Mouse (Mus musculus) adrenal gland, postnatal 25 days (tissue): ENCODE results near the gene Runx2. TPM values are rescaled to one million over a fixed set of nuclear protein-coding genes. Genes with fewer than 3 reads are reported as not detected.

ENCODE experiments used
- DNase-seq: peaks from one replicate; pipeline ENCODE4 v3.0.0; 2021; ENCODE audit warnings: mixed read lengths
- total RNA-seq: library from RNA; stranded (reverse); gene quantifications from 2 replicates; pipeline ENCODE4 v1.2.3, GENCODE M21; 2021

The Runx2 gene
- total RNA-seq, 1 experiment from 2014 or later, result 60.4 TPM

DNA sequence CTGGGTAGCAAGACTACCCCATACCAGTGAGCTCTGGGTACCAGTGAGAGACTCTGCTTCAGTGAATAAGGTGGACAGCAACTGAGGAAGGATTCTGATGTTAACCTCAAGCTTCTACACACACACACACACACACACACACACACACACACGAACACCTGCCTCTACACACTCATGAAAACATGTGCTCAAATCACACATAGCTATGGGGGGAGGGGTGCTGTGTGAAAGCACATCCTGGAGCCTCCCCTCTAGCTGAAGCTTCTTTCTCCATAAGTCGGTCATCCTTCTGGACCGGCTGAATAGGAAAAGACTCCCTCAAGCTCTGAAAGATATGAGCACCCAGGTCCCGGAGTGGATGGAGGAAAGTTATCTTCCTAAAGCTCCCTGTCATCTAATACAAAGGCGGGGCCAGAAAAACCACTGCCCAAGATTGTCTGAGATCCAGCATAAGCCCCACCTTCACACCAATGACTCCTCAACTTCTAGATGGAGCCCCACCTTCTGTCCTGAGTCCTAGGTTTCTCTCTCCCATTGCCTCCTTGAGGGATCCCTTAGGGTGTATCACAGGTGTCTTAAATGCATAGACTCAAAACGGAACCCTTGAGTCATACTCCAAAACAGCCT lies 152.4 kb downstream of the Runx2 start:
- DNase-seq, result no peak

DNA sequence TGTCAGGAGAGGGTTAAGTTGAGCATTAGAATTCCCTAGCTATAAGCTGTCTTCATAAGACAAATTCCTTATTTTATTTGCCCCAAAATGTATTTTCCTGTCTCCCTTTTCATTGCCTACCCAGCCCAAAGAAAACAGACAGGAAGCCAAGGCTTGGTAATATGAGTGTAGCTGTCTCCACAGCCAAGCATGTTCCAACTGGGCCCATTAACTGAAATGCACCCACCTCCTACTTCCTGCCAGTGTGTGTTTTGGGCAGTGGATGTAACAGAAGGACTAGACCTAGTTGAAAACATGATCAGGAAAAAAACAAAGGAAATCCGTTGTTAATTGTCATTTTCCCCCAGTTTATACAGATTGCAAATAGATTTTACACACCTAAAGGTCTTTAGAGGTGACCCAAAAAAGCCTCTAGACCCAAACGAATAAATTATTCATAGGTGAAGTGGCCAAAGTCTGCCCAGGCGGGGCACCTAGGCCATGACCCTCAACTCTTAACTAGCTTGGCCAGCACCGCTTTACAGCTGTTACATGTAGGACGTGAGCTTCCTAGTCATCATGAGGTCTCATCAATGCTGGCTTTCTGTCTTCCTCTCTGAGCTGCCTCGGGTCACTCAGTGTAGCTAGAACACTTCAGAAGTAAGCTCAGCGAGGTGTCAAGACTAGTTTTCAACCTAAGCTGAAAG lies 154.3 kb downstream of the Runx2 start:
- no peak for DNase-seq

DNA sequence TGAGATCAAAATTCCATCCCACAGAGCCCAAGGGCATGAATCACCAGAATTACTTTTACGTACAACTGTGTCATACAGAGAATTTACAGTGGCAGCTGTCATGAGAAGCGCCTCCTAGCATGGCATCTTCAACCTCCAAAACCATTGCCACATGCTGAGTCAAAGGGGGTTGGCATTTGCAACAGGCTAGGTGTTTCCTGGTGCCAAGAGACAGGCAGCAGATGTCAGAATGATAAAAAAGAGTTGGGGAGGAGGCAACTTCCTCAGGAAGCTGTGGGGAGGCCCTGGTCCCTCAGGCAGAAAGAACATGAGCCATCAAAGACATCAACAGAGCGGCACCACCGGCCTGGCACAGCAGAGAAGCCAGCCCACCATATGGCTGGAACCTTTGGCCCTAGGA lies 160.1 kb downstream of the Runx2 start:
- peak; percentile 13 for DNase-seq

DNA sequence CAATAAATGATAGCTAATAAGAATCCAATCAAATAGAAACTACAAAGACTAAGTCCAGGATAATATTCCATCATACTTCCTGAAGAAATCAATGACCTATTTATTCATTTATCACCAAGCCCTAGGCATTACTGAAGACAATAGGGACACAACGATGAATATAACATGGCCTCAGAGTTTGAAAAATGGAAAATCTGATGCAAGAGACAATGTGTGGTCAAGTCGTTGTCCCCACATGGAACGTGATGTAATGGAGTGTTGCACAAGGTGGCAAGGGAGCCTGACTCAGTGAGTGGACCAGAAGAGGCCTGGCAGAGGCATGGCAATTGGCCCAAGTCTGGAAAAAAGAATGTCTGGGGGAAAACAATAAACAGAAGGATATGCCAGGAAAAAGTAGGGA lies 161.5 kb downstream of the Runx2 start:
- peak; percentile 29 for DNase-seq

DNA sequence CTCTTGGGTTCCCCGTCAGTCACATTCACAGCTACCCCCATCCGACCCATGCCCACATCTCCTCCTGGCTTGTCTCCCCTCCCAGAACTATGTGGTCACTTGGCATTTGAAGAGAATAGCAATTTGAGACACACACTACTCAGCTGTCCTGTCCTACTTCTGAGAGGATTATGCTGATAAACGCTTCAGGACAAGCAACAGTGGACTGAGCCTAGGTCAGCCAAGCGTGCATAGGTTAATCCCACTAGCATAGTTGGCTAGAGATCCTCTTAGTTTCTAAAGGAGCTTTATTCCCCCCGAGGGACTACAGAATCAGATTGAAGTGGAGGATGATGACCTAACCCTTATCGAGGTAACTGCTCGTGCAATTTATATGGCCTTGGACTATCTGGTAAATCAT lies 162.5 kb downstream of the Runx2 start:
- no peak for DNase-seq

DNA sequence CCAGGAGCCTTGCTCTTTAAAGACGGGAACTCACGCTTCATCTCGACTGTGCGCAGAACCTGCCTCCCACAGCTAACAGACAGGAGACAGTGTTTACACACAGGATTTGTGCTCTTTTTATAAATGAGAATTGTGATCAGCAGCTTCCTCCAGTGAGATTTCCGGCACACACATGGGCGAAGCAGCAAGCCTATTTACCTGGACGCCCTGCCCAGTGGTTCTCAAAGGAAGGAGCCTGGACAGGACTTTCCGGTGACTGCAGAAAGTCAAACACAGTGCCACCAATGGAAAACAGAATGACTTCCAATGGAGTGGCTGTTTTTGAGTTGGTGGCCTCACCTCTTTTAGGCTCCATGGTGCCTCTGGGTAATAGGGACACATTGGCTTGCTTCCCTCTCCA lies 163.0 kb downstream of the Runx2 start:
- DNase-seq, result no peak

DNA sequence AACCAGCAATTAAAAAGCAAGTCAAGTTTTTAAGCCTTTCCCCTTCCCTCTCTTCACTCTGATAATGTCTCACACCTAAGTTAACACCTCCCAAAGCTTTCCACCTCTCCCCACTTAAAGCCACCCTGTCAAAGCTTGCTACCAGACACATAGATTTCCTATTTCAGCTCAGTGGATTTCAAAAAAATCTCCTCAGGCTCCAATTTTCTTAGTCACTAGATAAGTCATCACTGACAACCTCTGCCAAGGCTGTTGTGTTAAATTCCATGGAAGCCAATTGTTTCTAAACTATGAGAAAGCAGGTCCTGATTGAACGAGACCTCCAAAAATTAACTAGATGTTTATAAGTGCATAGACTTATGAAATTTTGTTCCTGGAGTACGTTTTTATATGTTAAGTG lies 164.2 kb downstream of the Runx2 start:
- no peak for DNase-seq

DNA sequence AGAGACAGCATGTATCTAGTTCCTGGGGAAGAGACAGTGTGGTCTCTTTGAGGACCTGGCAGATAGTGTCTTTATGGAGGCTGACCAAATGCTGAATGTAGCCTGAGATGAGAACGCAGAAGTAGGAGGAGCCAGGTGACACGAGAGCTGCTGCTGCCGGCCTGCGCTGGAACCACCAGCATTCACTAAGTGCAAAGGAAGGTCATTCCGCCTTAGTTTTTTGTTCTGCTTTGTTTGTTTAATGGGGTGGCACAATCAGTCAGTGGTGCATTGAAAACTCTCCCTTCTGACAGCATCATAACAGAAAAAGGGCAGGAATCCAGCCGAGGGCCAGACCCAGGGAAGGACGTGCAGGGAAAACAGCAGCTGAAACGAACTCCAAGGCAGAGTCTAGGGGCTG lies 165.5 kb downstream of the Runx2 start:
- no peak for DNase-seq

DNA sequence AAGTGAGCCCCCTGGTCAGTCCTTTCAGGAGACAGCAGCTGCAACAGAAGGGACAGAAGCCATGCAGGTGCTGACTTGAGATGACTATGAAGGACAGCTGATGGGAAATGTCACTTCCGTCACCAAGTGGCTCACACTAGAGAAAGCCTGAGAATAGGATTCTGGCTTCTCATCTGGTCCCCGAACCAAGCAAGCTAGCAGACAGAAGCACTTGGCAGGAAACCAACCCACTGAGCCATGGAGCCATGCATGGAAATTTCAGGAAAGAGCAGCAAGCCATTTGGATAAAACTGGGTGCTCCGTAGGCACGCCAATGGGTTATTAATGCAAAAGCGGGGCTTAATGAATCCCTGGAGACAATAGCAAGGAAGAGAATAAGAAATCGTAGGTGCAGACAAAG lies 166.7 kb downstream of the Runx2 start:
- no peak for DNase-seq

DNA sequence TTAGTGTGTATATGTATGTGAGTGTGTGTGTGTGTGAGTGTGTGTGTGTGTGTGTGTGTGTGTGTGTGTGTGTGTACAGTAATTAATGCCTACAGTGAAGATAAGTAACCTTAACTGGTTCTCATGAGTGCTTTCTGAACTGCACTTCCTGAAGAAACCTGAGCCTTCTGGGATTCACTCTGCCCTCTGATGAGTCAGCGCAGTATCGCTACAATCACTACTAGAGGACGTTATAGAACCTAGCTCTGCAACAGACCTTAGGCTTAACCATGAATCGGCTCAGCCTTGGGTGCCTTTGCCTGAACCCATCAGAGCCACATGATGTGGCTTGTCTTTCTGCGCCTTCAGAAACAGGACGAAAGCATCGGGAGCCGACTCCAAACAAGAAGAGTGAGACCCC lies 169.5 kb downstream of the Runx2 start:
- DNase-seq, result no peak

DNA sequence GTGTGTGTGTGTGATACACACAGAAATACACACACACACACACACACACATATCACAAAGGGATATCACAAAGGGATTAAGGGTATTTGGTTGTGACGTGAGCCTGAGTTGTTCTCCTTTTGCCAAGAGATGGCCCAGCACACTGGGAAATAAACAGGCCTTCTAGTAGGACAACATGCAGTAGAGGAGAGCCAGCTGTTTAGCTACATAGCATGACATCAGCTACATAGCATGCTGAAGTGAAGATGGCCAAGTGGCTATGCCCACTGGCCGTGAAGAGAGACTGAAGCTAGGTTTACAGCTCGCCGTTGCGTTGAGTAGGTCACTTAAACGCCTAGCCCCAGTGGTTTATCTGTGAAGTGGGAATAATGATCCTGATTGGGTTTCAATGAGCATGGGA lies 171.3 kb downstream of the Runx2 start:
- DNase-seq, result no peak

DNA sequence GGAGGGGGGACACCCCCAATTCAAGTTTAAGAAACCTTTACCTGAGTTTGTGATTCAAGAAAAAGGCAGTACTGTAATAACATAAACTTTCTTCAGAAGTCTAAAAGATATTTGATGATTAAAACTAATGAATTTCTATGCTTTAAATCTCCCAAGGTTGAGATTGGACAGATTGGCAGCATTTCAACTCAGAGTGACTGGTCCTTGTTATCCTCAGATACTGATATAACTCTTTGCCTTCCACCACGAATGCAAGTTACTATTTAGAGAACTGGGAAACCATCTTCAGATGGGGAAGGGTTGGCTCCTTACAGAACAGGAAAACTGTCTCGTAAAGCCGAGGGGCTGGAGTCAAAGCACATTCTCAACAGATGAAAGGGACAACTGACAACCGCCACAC lies 172.5 kb downstream of the Runx2 start:
- no peak for DNase-seq

DNA sequence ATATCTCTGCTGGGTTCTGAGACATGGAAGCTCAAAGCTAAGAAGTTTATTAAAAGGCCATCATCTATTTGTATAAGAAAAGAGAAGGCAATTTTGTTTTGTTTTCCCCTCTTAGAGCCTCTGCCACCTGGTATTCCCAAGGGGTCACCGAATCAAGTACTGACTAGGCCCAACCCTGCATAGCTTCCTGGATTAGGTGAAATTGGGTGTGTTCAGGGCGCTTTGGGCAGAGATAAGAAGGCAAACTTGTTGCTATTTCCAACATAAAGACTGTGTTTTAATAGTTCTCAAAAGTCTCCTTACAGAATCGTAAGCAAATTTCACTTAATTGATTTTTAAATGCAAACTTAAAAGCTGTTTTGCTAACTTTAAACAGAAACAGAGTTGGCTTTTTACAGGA lies 173.7 kb downstream of the Runx2 start:
- no peak for DNase-seq

DNA sequence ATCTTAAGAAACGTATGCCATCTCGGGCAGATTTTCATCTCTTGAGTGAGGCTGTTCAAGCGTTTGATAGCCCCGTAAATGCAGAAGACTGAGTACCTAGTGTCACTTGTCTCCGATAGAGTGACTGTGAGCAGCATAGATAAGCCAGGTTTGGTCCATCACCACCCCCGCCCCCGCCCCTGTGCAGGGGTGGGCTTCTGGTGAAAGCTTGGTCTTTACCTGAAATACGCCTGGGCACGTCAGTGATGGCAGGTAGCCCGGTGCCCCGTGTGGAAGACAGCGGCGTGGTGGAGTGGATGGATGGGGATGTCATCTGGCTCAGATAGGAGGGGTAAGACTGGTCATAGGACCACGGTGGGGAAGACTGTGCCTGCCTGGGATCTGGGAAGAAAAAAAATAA lies 175.2 kb downstream of the Runx2 start:
- no peak for DNase-seq

DNA sequence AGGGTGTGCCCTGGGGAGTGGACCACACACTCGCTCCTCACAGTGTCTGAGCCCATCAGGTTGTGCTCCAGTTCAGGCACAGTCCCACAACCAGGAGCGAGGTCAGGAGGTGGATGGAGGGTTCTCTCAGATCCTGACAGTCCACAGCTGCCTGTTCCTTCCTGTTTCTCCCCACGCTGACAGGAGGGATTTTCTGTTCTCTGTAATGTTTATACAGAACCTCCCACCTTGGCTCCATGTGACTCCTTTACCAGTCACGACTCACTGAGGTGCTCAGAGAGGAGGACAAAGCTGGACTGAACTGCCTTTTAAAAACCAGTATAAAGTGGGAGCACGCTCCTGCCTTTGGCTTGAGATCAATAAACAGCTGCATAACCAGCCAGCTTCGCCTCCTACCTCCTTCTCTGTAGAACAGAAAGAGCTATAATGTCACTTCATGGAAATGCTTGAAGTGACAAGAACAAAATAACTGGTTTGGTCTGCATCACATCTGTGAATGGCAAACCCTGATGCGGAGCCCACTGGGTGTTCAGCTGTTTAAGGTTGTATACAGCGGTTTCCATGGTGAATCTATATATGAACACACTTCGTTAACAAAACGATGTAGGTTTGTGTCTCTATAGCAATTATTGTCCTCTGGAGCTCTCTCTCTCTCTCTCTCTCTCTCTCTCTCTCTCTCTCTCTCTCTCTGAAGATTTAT lies 177.3 kb downstream of the Runx2 start:
- no peak for DNase-seq

DNA sequence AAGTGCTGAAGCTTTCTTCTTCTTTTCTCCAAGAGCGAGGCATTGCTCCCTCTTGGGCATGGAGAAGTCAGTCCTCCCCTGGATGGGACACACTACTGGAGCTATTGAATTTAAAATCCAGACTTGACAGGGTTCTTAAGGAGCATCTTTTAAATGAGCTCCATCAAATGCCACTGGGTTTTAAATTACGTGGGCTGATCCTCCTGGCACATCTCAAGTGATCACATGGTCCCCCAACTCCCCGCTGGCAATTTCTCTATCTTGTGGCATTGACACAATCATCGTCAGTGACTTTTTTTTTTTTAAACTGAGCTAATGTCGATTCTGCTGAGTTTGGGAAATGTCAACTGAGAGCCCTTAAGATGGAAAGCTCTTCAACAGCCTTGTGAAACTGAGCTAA lies 180.1 kb downstream of the Runx2 start:
- DNase-seq, result no peak

DNA sequence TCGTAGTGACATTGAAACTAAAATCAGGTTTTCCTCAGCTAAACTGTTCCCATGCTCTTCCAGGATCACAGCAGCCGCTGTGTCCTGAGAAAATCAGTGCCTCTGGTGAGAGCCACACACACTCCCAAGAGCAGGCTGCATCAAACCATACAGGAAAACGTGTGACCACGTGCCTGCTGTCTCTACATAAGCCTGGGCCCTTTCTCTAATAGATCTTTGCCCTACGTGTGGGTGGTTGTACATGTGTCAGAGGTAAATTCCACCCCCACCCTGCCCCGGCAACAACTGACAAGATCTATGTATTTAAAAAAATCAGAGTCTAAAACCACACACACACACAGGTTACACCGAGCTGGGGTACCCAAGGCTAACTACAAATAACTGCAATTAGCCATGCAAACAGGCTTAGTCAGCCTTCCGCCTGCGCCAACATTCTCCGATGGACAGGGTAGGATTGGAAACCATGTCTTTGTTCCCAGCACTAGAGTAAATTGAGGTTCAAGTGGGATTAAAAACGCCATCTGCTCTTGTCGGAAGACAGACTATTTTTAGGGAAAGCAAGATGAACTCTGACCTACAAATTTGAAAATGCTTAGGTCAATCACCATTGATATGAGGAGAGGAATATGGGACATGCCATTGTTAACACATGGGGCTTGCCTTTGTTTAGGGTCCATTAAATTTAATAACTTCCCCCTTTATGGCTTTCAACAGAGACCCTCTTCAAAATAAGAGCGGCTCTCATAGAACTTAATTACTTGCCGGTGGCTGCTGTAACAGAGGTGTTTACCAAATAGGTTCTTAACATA lies 180.8 kb downstream of the Runx2 start:
- no peak for DNase-seq

DNA sequence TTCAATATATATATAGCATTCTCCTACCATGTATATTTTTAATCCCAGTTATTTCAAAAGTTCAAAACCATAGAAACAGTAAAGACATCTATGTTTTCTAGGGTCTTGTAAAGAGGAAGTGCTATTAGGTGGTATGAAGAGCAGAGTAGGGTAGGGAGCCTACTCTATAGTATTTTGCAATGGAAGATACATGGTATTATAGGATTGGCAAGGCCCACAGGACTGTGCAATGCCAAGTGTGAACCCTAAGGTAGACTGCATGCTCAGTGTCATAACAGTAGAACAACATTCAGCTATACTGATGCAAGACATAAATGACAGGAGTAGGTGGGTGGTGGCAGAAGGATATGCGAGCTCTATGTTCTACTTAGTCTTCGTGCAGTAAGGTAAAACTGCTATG lies 181.7 kb downstream of the Runx2 start:
- DNase-seq, result no peak

DNA sequence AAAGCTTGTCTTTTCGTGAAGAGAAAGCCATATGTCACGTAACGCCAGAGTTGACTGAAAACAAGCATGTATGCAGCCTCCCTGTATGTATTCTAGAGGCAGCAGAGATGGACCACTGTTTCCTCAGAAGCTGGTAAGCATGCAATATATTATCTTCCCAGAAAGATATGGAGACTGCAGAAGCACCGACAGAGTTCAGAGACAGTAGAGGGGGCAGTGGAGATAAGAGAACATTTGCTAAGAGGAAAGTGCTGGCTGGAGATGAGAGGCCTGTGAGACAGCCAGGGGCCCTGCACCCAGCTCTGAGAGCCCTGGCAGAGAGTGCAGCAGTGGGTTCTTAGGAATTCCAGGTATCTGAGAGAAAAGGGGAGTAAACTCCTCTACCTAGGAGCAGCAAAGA lies 182.3 kb downstream of the Runx2 start:
- no peak for DNase-seq

DNA sequence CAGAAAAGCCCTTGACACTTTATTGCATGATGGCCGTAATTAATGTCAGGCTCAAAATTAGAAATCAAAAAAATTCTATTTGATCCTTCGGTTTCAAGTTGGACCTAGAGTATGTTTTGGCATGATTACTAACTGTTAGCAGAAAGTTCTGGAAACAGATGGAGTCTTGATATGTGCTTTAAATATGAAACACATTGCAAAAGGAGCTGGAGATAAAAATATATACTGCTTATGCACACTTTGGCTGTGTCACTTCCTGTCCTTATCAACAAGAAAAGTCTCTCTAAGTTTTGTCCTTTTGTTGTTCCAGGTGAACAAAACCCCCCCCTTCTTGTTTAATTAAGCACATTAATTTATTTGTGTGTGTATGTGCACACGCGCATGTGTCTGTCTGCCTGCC lies 183.0 kb downstream of the Runx2 start:
- no peak for DNase-seq

DNA sequence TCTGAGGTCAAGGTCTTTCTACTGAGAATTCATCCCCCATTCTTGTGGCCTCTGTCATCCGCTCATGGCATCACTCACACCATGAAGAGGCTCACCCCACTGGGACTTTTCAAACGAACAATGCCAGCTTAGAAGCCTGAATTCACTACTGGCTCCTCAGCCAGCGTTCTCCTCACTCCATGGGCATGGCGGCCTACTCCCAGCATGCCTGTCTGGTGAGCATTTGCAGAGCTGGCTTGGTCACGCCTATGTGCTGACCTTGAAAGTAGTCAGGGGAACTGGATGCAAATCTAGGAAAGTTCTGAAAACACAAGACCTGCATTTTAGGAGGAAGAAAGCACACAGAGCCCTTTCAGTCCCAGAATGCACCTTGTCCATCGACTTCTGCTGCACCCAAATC lies 187.3 kb downstream of the Runx2 start:
- DNase-seq, result no peak

DNA sequence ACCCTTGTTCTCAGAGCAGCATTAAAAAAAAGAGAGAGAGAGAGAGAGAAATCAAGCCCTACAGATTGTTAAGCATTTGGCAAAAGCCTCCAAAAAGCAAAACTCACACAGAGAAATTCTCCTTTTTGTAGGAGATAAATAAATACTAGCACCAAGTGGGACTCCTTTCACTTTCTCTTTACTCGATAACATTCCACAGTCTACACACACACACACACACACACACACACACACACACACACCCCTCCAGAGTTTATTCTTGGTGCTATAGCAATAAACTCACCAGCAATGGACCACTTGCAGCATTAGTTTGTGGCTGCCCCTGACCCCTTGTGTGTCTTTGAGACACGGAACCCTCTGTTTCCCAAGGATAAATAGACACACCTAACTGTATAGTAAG lies 190.9 kb downstream of the Runx2 start:
- DNase-seq, result no peak

DNA sequence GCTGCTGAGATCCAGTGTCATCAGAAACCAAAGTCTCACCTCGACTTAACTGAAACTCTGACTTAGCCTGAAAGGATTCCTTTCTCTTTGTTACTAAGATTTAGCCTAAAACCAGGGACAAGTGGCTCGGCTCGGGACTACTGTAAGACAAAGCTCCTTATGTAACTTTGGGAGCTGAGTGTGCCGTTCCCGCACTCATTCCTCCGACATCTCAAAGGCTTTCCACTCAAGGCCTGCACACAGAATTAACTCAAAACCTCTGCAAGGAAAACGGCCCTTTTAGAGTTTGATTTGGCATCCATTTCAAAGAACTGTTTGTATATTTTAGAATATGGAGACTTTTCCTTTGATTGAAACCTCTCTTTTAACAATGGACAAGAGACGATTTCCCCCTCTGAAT lies 191.3 kb downstream of the Runx2 start:
- DNase-seq, result no peak
